Mouse (Mus musculus) CH12.LX (cell line): Measurements from ENCODE around the gene Tmem108. TPM values are rescaled to one million over a fixed set of nuclear protein-coding genes. Genes with fewer than 3 reads are reported as not detected.

Experiments used
- DNase-seq: peaks from one replicate; pipeline ENCODE4 v3.0.0-alpha.2; 2013; ENCODE audit errors: extremely low read depth
- H3K27ac ChIP-seq: 2 replicates; pipeline ENCODE4 v1.5.1; 2012; ENCODE audit warnings: low read depth, mild to moderate bottlenecking, control low read depth, moderate library complexity; ENCODE audit not compliant: insufficient read depth
- H3K27me3 ChIP-seq: replicated peaks from 2 replicates; pipeline ENCODE3; 2012; ENCODE audit warnings: inconsistent platforms
- H3K36me3 ChIP-seq, 2 experiments: replicated peaks in 1 of 2; 2 replicates each; pipeline versions ENCODE3 to v1.6.1; 2012; ENCODE audit warnings: inconsistent platforms in 1 of 2, low read length in 1 of 2, mild to moderate bottlenecking in 1 of 2, mixed read lengths in 1 of 2, moderate library complexity in 1 of 2; ENCODE audit not compliant: control insufficient read depth in 1 of 2, insufficient read depth in 1 of 2
- H3K4me1 ChIP-seq, 2 experiments: 2 replicates each; pipeline ENCODE4 v1.6.1; 2012; ENCODE audit warnings: inconsistent platforms in 1 of 2, moderate library complexity in 1 of 2; ENCODE audit not compliant: insufficient read depth in 2 of 2, control insufficient read depth in 1 of 2
- H3K4me2 ChIP-seq: 2 replicates; pipeline ENCODE4 v1.6.1; 2012; ENCODE audit warnings: low read depth, mild to moderate bottlenecking, control low read depth; ENCODE audit not compliant: poor library complexity, insufficient read depth, severe bottlenecking
- H3K4me3 ChIP-seq, 3 experiments: fragments of 150-350 bp in 1 of 3; sonication (generic) in 1 of 3; replicated peaks in 1 of 3; 2 replicates each; pipeline versions ENCODE3 to v1.5.1; 2011 to 2012; ENCODE audit warnings: low read depth in 2 of 3, low read length in 2 of 3, mild to moderate bottlenecking in 2 of 3, moderate library complexity in 2 of 3, control low read depth in 1 of 3, improper control_type of control experiment in 1 of 3, inconsistent platforms in 1 of 3, mixed read lengths in 1 of 3; ENCODE audit not compliant: poor library complexity in 1 of 3
- H3K79me2 ChIP-seq: replicated peaks from 2 replicates; pipeline ENCODE4 v1.6.1; 2012; ENCODE audit warnings: mild to moderate bottlenecking, moderate library complexity; ENCODE audit not compliant: control insufficient read depth, poor library complexity, insufficient read depth, severe bottlenecking; ENCODE audit errors: extremely low read depth
- H3K9ac ChIP-seq: 2 replicates; pipeline ENCODE4 v1.6.1; 2012; ENCODE audit warnings: low read depth, mild to moderate bottlenecking, control low read depth, moderate library complexity; ENCODE audit not compliant: insufficient read depth
- H3K9me3 ChIP-seq: replicated peaks from 2 replicates; pipeline ENCODE3; 2012; ENCODE audit warnings: low read length, inconsistent platforms, mixed read lengths
- BHLHE40 ChIP-seq: IDR thresholded peaks from 2 replicates; pipeline ENCODE4 v1.6.1; 2011; ENCODE audit warnings: mild to moderate bottlenecking, low read depth, low read length, improper control_type of control experiment
- CHD1 ChIP-seq: IDR thresholded peaks from 2 replicates; pipeline ENCODE4 v1.6.1; 2012; ENCODE audit warnings: low read depth, low read length, improper control_type of control experiment, inconsistent platforms
- CTCF ChIP-seq, 2 experiments: IDR thresholded peaks in 1 of 2; conservative IDR thresholded peaks in 1 of 2; 2 replicates each; pipeline ENCODE4 v1.5.1; 2011 to 2012; ENCODE audit warnings: low read depth in 2 of 2, low read length in 2 of 2, improper control_type of control experiment in 1 of 2, inconsistent platforms in 1 of 2, mild to moderate bottlenecking in 1 of 2, moderate library complexity in 1 of 2
- E2F4 ChIP-seq: IDR thresholded peaks from 2 replicates; pipeline ENCODE4 v1.6.1; 2011; ENCODE audit warnings: low read depth, low read length, improper control_type of control experiment; ENCODE audit not compliant: insufficient replicate concordance
- ELF1 ChIP-seq: IDR thresholded peaks from 2 replicates; pipeline ENCODE4 v1.6.1; 2014; ENCODE audit warnings: low read depth, mild to moderate bottlenecking, inconsistent platforms, low read length, improper control_type of control experiment
- EP300 ChIP-seq: IDR thresholded peaks from 2 replicates; pipeline ENCODE4 v1.6.1; 2011; ENCODE audit warnings: low read length, improper control_type of control experiment
- ETS1 ChIP-seq: conservative IDR thresholded peaks from 2 replicates; pipeline ENCODE4 v1.6.1; 2012; ENCODE audit warnings: low read depth, mild to moderate bottlenecking, inconsistent platforms, low read length, improper control_type of control experiment, moderate library complexity
- GABPA ChIP-seq: IDR thresholded peaks from 2 replicates; pipeline ENCODE4 v1.6.1; 2012; ENCODE audit warnings: low read depth, low read length, improper control_type of control experiment, inconsistent platforms; ENCODE audit not compliant: insufficient replicate concordance
- JUN ChIP-seq: IDR thresholded peaks from 2 replicates; pipeline ENCODE4 v1.6.1; 2011; ENCODE audit warnings: low read depth, mild to moderate bottlenecking, low read length, improper control_type of control experiment, moderate library complexity; ENCODE audit not compliant: insufficient read depth
- KAT2A ChIP-seq: IDR thresholded peaks from 2 replicates; pipeline ENCODE4 v1.6.1; 2012; ENCODE audit warnings: low read length, improper control_type of control experiment, inconsistent platforms; ENCODE audit not compliant: insufficient replicate concordance
- MAFK ChIP-seq: IDR thresholded peaks from 2 replicates; pipeline ENCODE4 v1.6.1; 2011; ENCODE audit warnings: low read length, improper control_type of control experiment; ENCODE audit not compliant: insufficient replicate concordance
- MAX ChIP-seq: IDR thresholded peaks from 2 replicates; pipeline ENCODE4 v1.6.1; 2011; ENCODE audit warnings: low read length, improper control_type of control experiment
- MXI1 ChIP-seq: IDR thresholded peaks from 2 replicates; pipeline ENCODE4 v1.6.1; 2011; ENCODE audit warnings: mild to moderate bottlenecking, low read depth, low read length, improper control_type of control experiment
- MYC ChIP-seq: IDR thresholded peaks from 2 replicates; pipeline ENCODE4 v1.6.1; 2011; ENCODE audit warnings: low read depth, mild to moderate bottlenecking, improper control_type of control experiment, low read length
- NELFE ChIP-seq: IDR thresholded peaks from 2 replicates; pipeline ENCODE4 v1.6.1; 2011; ENCODE audit warnings: low read depth, low read length, improper control_type of control experiment
- NRF1 ChIP-seq: IDR thresholded peaks from 2 replicates; pipeline ENCODE4 v1.6.1; 2014; ENCODE audit warnings: low read depth, mild to moderate bottlenecking, inconsistent platforms, low read length, improper control_type of control experiment, moderate library complexity
- POLR2A ChIP-seq: IDR thresholded peaks from 2 replicates; pipeline ENCODE4 v1.6.1; 2011; ENCODE audit warnings: low read depth, mild to moderate bottlenecking, improper control_type of control experiment, low read length
- RAD21 ChIP-seq: IDR thresholded peaks from 2 replicates; pipeline ENCODE4 v1.6.1; 2011; ENCODE audit warnings: low read depth, mild to moderate bottlenecking, low read length, improper control_type of control experiment, moderate library complexity
- RCOR1 ChIP-seq: conservative IDR thresholded peaks from 2 replicates; pipeline ENCODE4 v1.6.1; 2012; ENCODE audit warnings: low read depth, mild to moderate bottlenecking, inconsistent platforms, low read length, improper control_type of control experiment
- SIN3A ChIP-seq: IDR thresholded peaks from 2 replicates; pipeline ENCODE4 v1.6.1; 2012; ENCODE audit warnings: low read length, improper control_type of control experiment, inconsistent platforms
- SMC3 ChIP-seq: IDR thresholded peaks from 2 replicates; pipeline ENCODE4 v1.6.1; 2011; ENCODE audit warnings: low read depth, low read length, improper control_type of control experiment
- TCF12 ChIP-seq: IDR thresholded peaks from 2 replicates; pipeline ENCODE4 v1.6.1; 2014; ENCODE audit warnings: low read depth, mild to moderate bottlenecking, inconsistent platforms, low read length, improper control_type of control experiment
- USF2 ChIP-seq: conservative IDR thresholded peaks from 2 replicates; pipeline ENCODE4 v1.6.1; 2011; ENCODE audit warnings: low read depth, low read length, improper control_type of control experiment
- ZC3H11A ChIP-seq: IDR thresholded peaks from 2 replicates; pipeline ENCODE4 v1.6.1; 2012; ENCODE audit warnings: low read depth, mild to moderate bottlenecking, inconsistent platforms, low read length, improper control_type of control experiment
- dilution Hi-C: fragments of 300-500 bp; cut with MboI; formaldehyde crosslinking; loops from 2 replicates; pipeline ENCODE4 v1.14.3; 2020; ENCODE audit warnings: low sequenced_read_pairs; ENCODE audit not compliant: extremely low pct_unique_long_range_greater_than_20kb, extremely low pct_ligation_motif_present
- in situ Hi-C: fragments of 300-500 bp; cut with MboI; formaldehyde crosslinking; loops from 3 replicates; pipeline ENCODE4 v1.14.3; 2019; ENCODE audit warnings: low sequenced_read_pairs, low pct_ligation_motif_present, low pct_unique_long_range_greater_than_20kb, mixed read lengths
- polyA plus RNA-seq: library from polyadenylated mRNA; unstranded; fragments of >175 nt; gene quantifications from 2 replicates; pipeline ENCODE4 v1.2.1, GENCODE M21; 2012; ENCODE audit warnings: low read depth; ENCODE audit not compliant: insufficient read length
- total RNA-seq, 2 experiments: library from RNA; depleted of rRNA; stranded (reverse); fragments of 300-350 nt in 1 of 2; fragments of >200 nt in 1 of 2; gene quantifications; 2 replicates each; pipeline ENCODE4 v1.2.3; 2012 to 2014

Gene Tmem108
- total and polyA plus RNA-seq, 3 experiments: 0.04 to 0.13 (median 0.07) TPM

DNA sequence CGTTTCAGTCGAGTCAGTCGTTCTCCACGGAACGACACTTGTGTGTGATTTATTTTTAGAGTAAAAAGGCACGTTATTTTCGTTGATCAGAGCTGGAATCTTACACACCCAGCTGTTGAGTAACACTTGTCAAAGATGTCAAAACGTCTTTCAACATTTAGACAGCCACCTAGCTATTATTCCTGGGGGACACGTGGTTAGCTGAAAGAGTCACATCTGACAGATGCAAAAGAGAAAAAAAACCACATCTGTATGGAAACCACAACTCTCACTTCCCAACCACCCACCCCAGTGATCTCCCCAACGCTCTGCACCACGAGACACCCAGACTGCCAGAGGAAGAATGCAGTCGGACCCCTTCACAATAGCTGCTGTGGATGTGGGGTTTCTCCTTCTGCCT, 21.5 kb downstream of the Tmem108 start:
- DNase-seq: peak; percentile 59
- peaks cover 0 to 12% of the 10 kb centered on the region in 2 experiments; a peak in 2 of 4 replicates for H3K4me1 ChIP-seq
- TF ChIP-seq E2F4 (no peak), SIN3A (0 out of 2 replicates have a peak, but pooled peaks have one; percentile 19), ELF1 (no peak), TCF12 (0 out of 2 replicates have a peak, but pooled peaks have one; percentile 34), MYC (peak; percentile 57; the same call in 1 of the 2 replicates), NRF1 (no peak), ETS1 (0 out of 2 replicates have a peak, but pooled peaks have one; percentile 44), RCOR1 (no peak), RAD21 (no peak), POLR2A (no peak), BHLHE40 (peak; percentile 41; the same call in 1 of the 2 replicates), MAX (peak; percentile 82), USF2 (no peak), MAFK (peak; percentile 46; the same call in 1 of the 2 replicates), EP300 (peak; percentile 60; the same call in 1 of the 2 replicates), CHD1 (no peak), JUN (no peak), MXI1 (no peak)
- in situ Hi-C loops: no loop called here
- peaks cover 8% of the 10 kb centered on the region for H3K9me3 ChIP-seq
- H3K9ac ChIP-seq: no peak overlapping the region
- H3K4me3 ChIP-seq: no peak overlapping the region
- dilution Hi-C loops: no loop called here
- no peak overlapping the region for H3K4me2 ChIP-seq
- H3K27me3 ChIP-seq: peaks cover 87% of the 10 kb centered on the region
- H3K27ac ChIP-seq: no peak overlapping the region
- H3K36me3 ChIP-seq: no peaks in the 10 kb centered on the region
- no peaks in the 10 kb centered on the region for H3K79me2 ChIP-seq

DNA sequence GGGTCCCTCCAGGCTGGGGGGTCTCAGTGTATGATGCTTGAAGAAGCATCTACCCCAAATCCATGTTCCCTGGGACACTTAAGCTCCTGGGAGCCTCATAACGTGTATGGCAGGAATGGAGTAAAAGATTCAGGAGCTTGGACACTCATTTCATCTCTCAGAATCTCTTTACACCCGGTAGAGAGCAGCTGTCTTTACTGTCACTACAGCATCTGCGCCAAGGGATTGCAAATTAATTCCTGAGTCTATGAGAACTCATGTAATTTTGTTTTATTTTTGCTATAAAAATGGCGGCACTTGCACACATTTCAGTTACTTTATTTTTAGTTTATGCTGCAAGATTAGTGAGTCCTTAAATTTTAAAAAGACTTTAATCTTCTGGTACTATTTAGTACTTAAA, 22.6 kb downstream of the Tmem108 start:
- no peak overlapping the region for H3K9ac ChIP-seq
- no peaks in the 10 kb centered on the region for H3K79me2 ChIP-seq
- peaks cover 8% of the 10 kb centered on the region for H3K9me3 ChIP-seq
- in situ Hi-C loops (no loop called here), dilution Hi-C loops (no loop called here)
- H3K4me2 ChIP-seq: no peak overlapping the region
- H3K27ac ChIP-seq: no peak overlapping the region
- no peaks in the 10 kb centered on the region for H3K36me3 ChIP-seq
- peaks cover 0 to 12% of the 10 kb centered on the region in 2 experiments; a peak in 2 of 4 replicates for H3K4me1 ChIP-seq
- no peak for DNase-seq
- H3K27me3 ChIP-seq: peaks cover 88% of the 10 kb centered on the region
- no peak overlapping the region for H3K4me3 ChIP-seq
- TF ChIP-seq SMC3 (no peak), KAT2A (no peak), GABPA (no peak), EP300 (no peak), ZC3H11A (no peak), NELFE (no peak), MXI1 (no peak), POLR2A (no peak), BHLHE40 (no peak), CTCF (conservative IDR thresholded peaks at IDR 0.05 in 1 of 2, IDR thresholded peaks at IDR 0.05 in 1 of 2; ENCODE audit: low read depth in 2 of 2, low read length in 2 of 2) (no peak), ELF1 (no peak)
- TF ChIP-seq, all 38 proteins: peak for 0
